Mouse (Mus musculus) heart, embryonic 11.5 days (tissue): ENCODE results near the gene Calcoco1. TPM values are rescaled to one million over a fixed set of nuclear protein-coding genes. Genes with fewer than 3 reads are reported as not detected.

Source experiments
- ATAC-seq: fragments of 200-750 bp; cut with Nextera tagmentation; replicated peaks from 2 replicates; pipeline ENCODE4 v1.8.0; 2017; ENCODE audit warnings: moderate library complexity; ENCODE audit not compliant: insufficient number of reproducible peaks, low FRiP score, low TSS enrichment
- H3K27ac ChIP-seq: fragments of 300-500 bp; sonication (generic); 2 replicates; pipeline ENCODE4 v1.5.1; 2014; ENCODE audit warnings: mild to moderate bottlenecking, low read depth, low read length
- H3K27me3 ChIP-seq: fragments of 300-500 bp; sonication (generic); 2 replicates; pipeline ENCODE4 v1.6.1; 2014; ENCODE audit warnings: mild to moderate bottlenecking, low read length, mixed read lengths; ENCODE audit not compliant: control insufficient read depth, insufficient read depth
- H3K36me3 ChIP-seq: fragments of 300-500 bp; sonication (generic); 2 replicates; pipeline ENCODE4 v1.6.1; 2014; ENCODE audit warnings: mild to moderate bottlenecking, low read length, moderate library complexity, mixed read lengths; ENCODE audit not compliant: control insufficient read depth, insufficient read depth
- H3K4me1 ChIP-seq: fragments of 300-500 bp; sonication (generic); 2 replicates; pipeline ENCODE4 v1.6.1; 2014; ENCODE audit warnings: low read length; ENCODE audit not compliant: control insufficient read depth, insufficient read depth
- H3K4me2 ChIP-seq: fragments of 300-500 bp; sonication (generic); 2 replicates; pipeline ENCODE4 v1.6.1; 2014; ENCODE audit warnings: mild to moderate bottlenecking, moderate library complexity
- H3K4me3 ChIP-seq: fragments of 300-500 bp; sonication (generic); 2 replicates; pipeline ENCODE4 v1.5.1; 2014; ENCODE audit warnings: low read depth, low read length
- H3K9ac ChIP-seq: fragments of 300-500 bp; sonication (generic); 2 replicates; pipeline ENCODE4 v1.6.1; 2014; ENCODE audit warnings: mild to moderate bottlenecking, low read depth, low read length, moderate library complexity
- H3K9me3 ChIP-seq: fragments of 300-500 bp; sonication (generic); replicated peaks from 2 replicates; pipeline ENCODE4 v1.6.1; 2016; ENCODE audit warnings: low read length; ENCODE audit not compliant: control insufficient read depth
- WGBS: fragments of 180-500 bp; shearing (Covaris S2); extraction: QIAGEN DNeasy Blood & Tissue Kit; methylation state at CpG from one replicate; pipeline ENCODE4 v1.1.7; 2014; ENCODE audit not compliant: insufficient replicate concordance; 5-methylcytosine and 5-hydroxymethylcytosine counted together
- polyA plus RNA-seq: library from polyadenylated mRNA; unstranded; fragments of >200 nt; fragmentation: Nextera tagmentation; extraction: Ambion mirVana; gene quantifications from 2 replicates; pipeline ENCODE4 v1.2.1, GENCODE M21; 2014

The Calcoco1 gene
- polyA plus RNA-seq, 1 experiment from 2014 or later: 33.7 TPM

GRCm38 (mm10) chr15:102750241-102750640, 28.3 kb upstream of the Calcoco1 start:
- H3K36me3 ChIP-seq: no peaks in the 10 kb centered on the region
- H3K9me3 ChIP-seq: no peaks in the 10 kb centered on the region
- peaks cover 2% of the 10 kb centered on the region; the same call in 1 of the 2 replicates for H3K4me1 ChIP-seq
- no peak overlapping the region for H3K4me2 ChIP-seq
- no peak overlapping the region for H3K9ac ChIP-seq
- ATAC-seq: no peak
- WGBS: 65% methylated on average over 5 of the region's 5 CpGs
- no peak overlapping the region for H3K4me3 ChIP-seq
- H3K27ac ChIP-seq: no peak overlapping the region
- H3K27me3 ChIP-seq: peaks cover 85% of the 10 kb centered on the region

GRCm38 (mm10) chr15:102749103-102749502, 27.1 kb upstream of the Calcoco1 start:
- 63% methylated on average over 1 of the region's 1 CpGs for WGBS
- no peak overlapping the region for H3K4me3 ChIP-seq
- H3K9me3 ChIP-seq: no peaks in the 10 kb centered on the region
- H3K9ac ChIP-seq: no peak overlapping the region
- peaks cover 2% of the 10 kb centered on the region; the same call in 1 of the 2 replicates for H3K4me1 ChIP-seq
- H3K27ac ChIP-seq: no peak overlapping the region
- ATAC-seq: no peak
- H3K27me3 ChIP-seq: peaks cover 85% of the 10 kb centered on the region
- H3K4me2 ChIP-seq: no peak overlapping the region
- no peaks in the 10 kb centered on the region for H3K36me3 ChIP-seq

GRCm38 (mm10) chr15:102747853-102748252, 25.9 kb upstream of the Calcoco1 start:
- H3K4me2 ChIP-seq: no peak overlapping the region

DNA sequence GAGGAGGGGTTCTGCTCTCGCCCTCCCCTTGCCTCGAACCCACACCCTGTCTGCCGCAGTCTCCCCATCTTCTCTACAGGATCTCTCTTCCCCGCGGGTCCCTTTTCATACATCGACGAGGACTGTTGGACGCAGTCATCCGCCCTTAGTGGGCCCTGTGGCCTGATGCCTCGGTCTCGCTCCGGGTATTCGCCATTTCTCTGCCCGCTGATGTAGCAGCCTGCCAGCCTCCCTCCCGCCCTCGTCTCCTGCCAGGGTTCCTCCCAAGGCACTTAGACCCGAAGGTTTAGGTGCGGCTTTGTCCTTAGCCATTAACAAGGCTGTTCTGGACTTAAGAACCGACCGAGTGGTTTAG, 25.3 kb upstream of the Calcoco1 start:
- peaks cover 84% of the 10 kb centered on the region for H3K27me3 ChIP-seq
- no peaks in the 10 kb centered on the region for H3K36me3 ChIP-seq
- peak overlapping the region; percentile 60 for H3K4me3 ChIP-seq
- no peaks in the 10 kb centered on the region for H3K9me3 ChIP-seq
- H3K27ac ChIP-seq: no peak overlapping the region
- 3% methylated on average over 20 of the region's 20 CpGs for WGBS
- peak overlapping the region; percentile 87 for H3K4me2 ChIP-seq
- peak overlapping the region; percentile 61; the same call in 1 of the 2 replicates for H3K9ac ChIP-seq
- H3K4me1 ChIP-seq: peaks cover 2% of the 10 kb centered on the region; the same call in 1 of the 2 replicates
- no peak for ATAC-seq

More at GRCm38 (mm10) chr15:102747853-102748252, 25.9 kb upstream of the Calcoco1 start:
- Histone ChIP-seq H3K4me3 (no peak overlapping the region), H3K9ac (no peak overlapping the region), H3K9me3 (no peaks in the 10 kb centered on the region), H3K36me3 (no peaks in the 10 kb centered on the region), H3K27ac (no peak overlapping the region), H3K4me1 (peaks cover 2% of the 10 kb centered on the region; the same call in 1 of the 2 replicates), H3K27me3 (peaks cover 88% of the 10 kb centered on the region)
- WGBS: 42% methylated on average over 8 of the region's 8 CpGs
- no peak for ATAC-seq

DNA sequence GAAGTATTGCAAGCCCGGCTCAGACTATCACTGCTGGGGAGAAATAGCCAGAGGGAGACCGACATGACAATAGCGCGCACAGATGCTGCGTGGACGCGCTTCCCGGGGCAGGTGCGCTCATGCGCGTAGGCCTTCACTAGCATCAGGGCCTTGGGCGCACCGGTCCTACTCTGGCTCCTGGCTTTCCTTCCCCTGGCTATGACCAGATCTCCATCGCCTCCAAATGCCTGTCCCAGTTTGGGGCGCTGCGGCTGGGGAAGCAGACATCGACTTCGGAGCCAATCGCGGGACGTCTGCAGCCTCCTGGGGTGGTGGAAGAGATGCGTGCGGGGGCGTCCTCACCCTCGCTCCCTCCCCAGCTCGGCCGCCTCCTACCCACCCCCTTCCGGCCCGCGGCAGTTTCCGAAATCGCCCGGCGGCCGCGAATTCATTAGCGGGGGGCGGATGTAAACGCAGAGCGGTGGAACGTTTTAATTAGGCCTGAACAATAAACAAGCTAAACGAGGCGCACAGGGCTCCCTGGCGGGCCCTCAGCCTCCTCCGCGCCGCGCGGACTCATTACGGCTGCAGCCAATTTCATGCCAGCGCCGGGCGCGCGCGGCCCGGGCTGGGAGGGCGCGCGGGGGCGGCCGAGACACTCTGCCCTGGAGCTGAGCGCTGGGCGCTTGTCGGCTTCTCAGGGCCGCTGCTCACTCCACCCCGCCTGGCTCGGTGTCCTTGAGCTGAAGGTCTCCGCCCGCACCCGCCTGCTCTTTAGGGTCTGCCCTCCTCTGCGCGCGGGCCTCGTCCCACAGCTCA, 24.7 kb upstream of the Calcoco1 start:
- no peak for ATAC-seq

GRCm38 (mm10) chr15:102746126-102746487, 24.1 kb upstream of the Calcoco1 start:
- Histone ChIP-seq H3K4me3 (peak overlapping the region; percentile 60), H3K36me3 (no peaks in the 10 kb centered on the region), H3K27me3 (peaks cover 86% of the 10 kb centered on the region), H3K4me1 (peaks cover 2% of the 10 kb centered on the region; the same call in 1 of the 2 replicates), H3K4me2 (peak overlapping the region; percentile 87), H3K27ac (no peak overlapping the region), H3K9me3 (no peaks in the 10 kb centered on the region), H3K9ac (no peak overlapping the region)
- no peak for ATAC-seq
- 12% methylated on average over 11 of the region's 11 CpGs for WGBS

More for the DNA sequence above, 24.7 kb upstream of the Calcoco1 start:
- Histone ChIP-seq H3K27me3 (peaks cover 80% of the 10 kb centered on the region), H3K4me2 (peak overlapping the region; percentile 87), H3K27ac (no peak overlapping the region), H3K36me3 (no peaks in the 10 kb centered on the region), H3K9ac (peak overlapping the region; percentile 61), H3K9me3 (no peaks in the 10 kb centered on the region), H3K4me1 (peaks cover 2% of the 10 kb centered on the region; the same call in 1 of the 2 replicates), H3K4me3 (peak overlapping the region; percentile 60)
- WGBS: under 1% methylated on average over 70 of the region's 75 CpGs

- Histone ChIP-seq H3K27me3 (peaks cover 82% of the 10 kb centered on the region), H3K4me3 (no peak overlapping the region), H3K27ac (no peak overlapping the region), H3K9me3 (no peaks in the 10 kb centered on the region), H3K36me3 (no peaks in the 10 kb centered on the region), H3K9ac (no peak overlapping the region), H3K4me1 (peaks cover 2% of the 10 kb centered on the region; the same call in 1 of the 2 replicates), H3K4me2 (no peak overlapping the region)
- no peak for ATAC-seq
- 23% methylated on average over 5 of the region's 5 CpGs for WGBS
Observed at GRCm38 (mm10) chr15:102745387-102745786, 23.4 kb upstream of the Calcoco1 start.

- ATAC-seq: no peak
- H3K9ac ChIP-seq: no peak overlapping the region
- no peak overlapping the region for H3K4me2 ChIP-seq
- no peak overlapping the region for H3K27ac ChIP-seq
- no peak overlapping the region for H3K4me3 ChIP-seq
- 8% methylated on average over 9 of the region's 9 CpGs for WGBS
- H3K36me3 ChIP-seq: no peaks in the 10 kb centered on the region
- H3K27me3 ChIP-seq: peaks cover 77% of the 10 kb centered on the region
- H3K9me3 ChIP-seq: no peaks in the 10 kb centered on the region
- peaks cover 2% of the 10 kb centered on the region; the same call in 1 of the 2 replicates for H3K4me1 ChIP-seq
Observed at GRCm38 (mm10) chr15:102744831-102745230, 22.9 kb upstream of the Calcoco1 start.
